In the genomic region with DNA sequence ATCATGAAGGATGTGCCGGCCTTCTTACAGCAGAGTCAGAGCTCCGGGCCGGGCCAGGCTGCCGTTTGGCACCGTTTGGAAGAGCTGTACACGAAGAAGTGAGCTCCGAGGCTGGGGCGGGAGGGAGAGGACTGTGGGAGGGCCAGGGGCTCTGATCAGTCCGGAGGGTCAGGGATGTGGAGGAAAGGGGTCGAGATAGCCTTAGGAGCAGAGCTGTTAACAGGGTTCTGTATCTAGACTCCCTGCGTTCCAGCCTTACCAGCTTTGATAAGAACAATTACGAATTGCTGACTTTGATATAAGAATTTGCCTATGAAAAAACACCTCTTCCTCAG, we compare ENCODE assay signal across 9 mouse cellular contexts. TPM values are rescaled to one million over a fixed set of nuclear protein-coding genes. Genes with fewer than 3 reads are reported as not detected.
A peak's percentile ranks its signal among the peaks of the same experiment; 100 is the strongest.
DNase-seq lines count a peak whose midpoint lies in the region; ATAC-seq and TF ChIP-seq lines count a peak whose summit lies in the region.
"Had no signal": no experiment of that assay in that cellular context is flagged by ENCODE, and none has a peak within 500 bp of the region (broad histone marks: within the 10 kb centered on the region; RNA-seq: fewer than 3 reads in every experiment).

No protein-coding gene starts in this region.

- peak; percentile 29; the same call in 1 of the 2 replicates for ATAC-seq in heart, embryonic 11.5 days (replicated peaks; ENCODE audit: insufficient number of reproducible peaks, low FRiP score, low TSS enrichment)
- peak; percentile 73 for ATAC-seq in forebrain, embryonic 12.5 days (ENCODE audit: low FRiP score)
- peak; percentile 18 for ATAC-seq in liver, embryonic 14.5 days (ENCODE audit: insufficient read depth)

- H3K4me1 ChIP-seq in heart, embryonic 11.5 days (ENCODE audit: control insufficient read depth, insufficient read depth, low read length): peaks cover 7% of the 10 kb centered on the region; the same call in 1 of the 2 replicates
- peaks cover 46% of the 10 kb centered on the region for H3K4me1 ChIP-seq in E14TG2a.4 (replicated peaks; ENCODE audit: low read depth, low read length)
- peaks cover 17% of the 10 kb centered on the region for H3K4me1 ChIP-seq in forebrain, embryonic 12.5 days
- peaks cover 27 to 29% of the 10 kb centered on the region in 2 experiments for H3K4me1 ChIP-seq in liver, embryonic 14.5 days (replicated peaks; ENCODE audit: control insufficient read depth in 2 of 2, insufficient read depth in 2 of 2, low read length in 1 of 2)

- WGBS in heart, embryonic 11.5 days (ENCODE audit: insufficient replicate concordance): under 1% methylated on average over 12 of the region's 12 CpGs
- under 1% methylated on average over 12 of the region's 12 CpGs for WGBS in forebrain, embryonic 12.5 days
- under 1% methylated on average over 12 of the region's 12 CpGs for WGBS in liver, embryonic 14.5 days (ENCODE audit: insufficient replicate concordance)

- no peaks in the 10 kb centered on the region for H3K9me3 ChIP-seq in heart, embryonic 11.5 days (replicated peaks; ENCODE audit: control insufficient read depth, low read length)
- no peaks in the 10 kb centered on the region for H3K9me3 ChIP-seq in E14TG2a.4 (ENCODE audit: low read length)
- H3K9me3 ChIP-seq in forebrain, embryonic 12.5 days: no peaks in the 10 kb centered on the region
- H3K9me3 ChIP-seq in liver, embryonic 14.5 days (ENCODE audit: control insufficient read depth, low read length): no peaks in the 10 kb centered on the region

- H3K27me3 ChIP-seq in heart, embryonic 11.5 days (ENCODE audit: control insufficient read depth, insufficient read depth, low read length): no peaks in the 10 kb centered on the region
- H3K27me3 ChIP-seq in E14TG2a.4 (ENCODE audit: insufficient read depth, low read length): no peaks in the 10 kb centered on the region
- no peaks in the 10 kb centered on the region for H3K27me3 ChIP-seq in forebrain, embryonic 12.5 days
- H3K27me3 ChIP-seq in liver, embryonic 14.5 days (ENCODE audit: control insufficient read depth, insufficient read depth, low read length): no peaks in the 10 kb centered on the region

- peak overlapping the region; percentile 72 for H3K9ac ChIP-seq in heart, embryonic 11.5 days (ENCODE audit: low read depth, low read length)
- H3K9ac ChIP-seq in forebrain, embryonic 12.5 days: peak overlapping the region; percentile 83
- peak overlapping the region; percentile 92 for H3K9ac ChIP-seq in liver, embryonic 14.5 days (replicated peaks)

- no peak for TF ChIP-seq EP300 in liver, embryonic 14.5 days (IDR thresholded peaks at IDR 0.05; ENCODE audit: low read depth)

- H3K36me3 ChIP-seq in heart, embryonic 11.5 days (ENCODE audit: control insufficient read depth, insufficient read depth, low read length): 0 out of 2 replicates have a peak, but pooled peaks cover 3% of the 10 kb centered on the region
- H3K36me3 ChIP-seq in E14TG2a.4 (ENCODE audit: insufficient read depth, low read length): peaks cover 58% of the 10 kb centered on the region
- peaks cover 21% of the 10 kb centered on the region for H3K36me3 ChIP-seq in forebrain, embryonic 12.5 days (replicated peaks)
- peaks cover 21% of the 10 kb centered on the region for H3K36me3 ChIP-seq in liver, embryonic 14.5 days (replicated peaks; ENCODE audit: control insufficient read depth, insufficient read depth, low read depth)

- H3K4me3 ChIP-seq in heart, embryonic 11.5 days (ENCODE audit: low read depth, low read length): peak overlapping the region; percentile 72
- H3K4me3 ChIP-seq in E14TG2a.4 (replicated peaks; ENCODE audit: low read length): peak overlapping the region; percentile 98
- H3K4me3 ChIP-seq in forebrain, embryonic 12.5 days (replicated peaks): peak overlapping the region; percentile 95
- peak overlapping the region; percentile 85 to 93 for H3K4me3 ChIP-seq in liver, embryonic 14.5 days (ENCODE audit: insufficient read depth in 1 of 2, low read depth in 2 of 2, low read length in 2 of 2)

- H3K4me2 ChIP-seq in heart, embryonic 11.5 days: peak overlapping the region; percentile 78
- H3K4me2 ChIP-seq in forebrain, embryonic 12.5 days: peak overlapping the region; percentile 66
- H3K4me2 ChIP-seq in liver, embryonic 14.5 days (ENCODE audit: low read depth): peak overlapping the region; percentile 92

- DNase-seq in heart, postnatal 25 days (ENCODE audit: low spot score): no peak
- no peak for DNase-seq in liver, embryonic 14.5 days (ENCODE audit: low read depth in 3 of 3, low spot score in 3 of 3)
- DNase-seq in spleen, postnatal 36 days (ENCODE audit: low spot score in 2 of 2): no peak
- no peak for DNase-seq in layer of hippocampus, adult 18-20 months (ENCODE audit: low spot score in 2 of 2)
- no peak for DNase-seq in ovary, postnatal 36 days (ENCODE audit: low spot score)

- intact Hi-C loops in heart, postnatal 25 days (cut with DNase I): loop anchor here (1.0 kb wide), 1 partner anchor 25 kb away; the partner anchor contains the start of gene Bet1l

- TF ChIP-seq CTCF in E14TG2a.4 (conservative IDR thresholded peaks at IDR 0.05; ENCODE audit: low read length): no peak
- TF ChIP-seq CTCF in liver, embryonic 14.5 days (IDR thresholded peaks at IDR 0.05; ENCODE audit: low read depth): no peak

- H3K27ac ChIP-seq in heart, embryonic 11.5 days (ENCODE audit: low read depth, low read length): peak overlapping the region; percentile 87; the same call in 1 of the 2 replicates
- H3K27ac ChIP-seq in forebrain, embryonic 12.5 days: peak overlapping the region; percentile 69
- peak overlapping the region; percentile 64 for H3K27ac ChIP-seq in liver, embryonic 14.5 days

RNA-seq across cellular contexts. Expression of gene Sirt3, which starts 0.3 kb away (rescaled TPM):
- 31.9 and 34.8 TPM in 2 replicates for polyA plus RNA-seq in heart, embryonic 11.5 days (2014; fragmentation: Nextera tagmentation; extraction: Ambion mirVana)
- 10 to 100 TPM; 54.3 to 64.0 TPM for total RNA-seq in heart, postnatal 25 days (2021)
- polyA plus RNA-seq in forebrain, embryonic 12.5 days (2016; fragmentation: Nextera tagmentation; extraction: Ambion mirVana): 24.7 and 26.1 TPM in 2 replicates
- polyA plus RNA-seq in liver, embryonic 14.5 days (2012; rRNA removed): 13.7 and 14.0 TPM in 2 replicates
- polyA plus RNA-seq in liver, embryonic 14.5 days (2014; fragmentation: Nextera tagmentation; extraction: Ambion mirVana): 14.4 and 14.7 TPM in 2 replicates
- total RNA-seq in layer of hippocampus, adult 18-20 months (2021): 10 to 100 TPM; 75.3 to 75.8 TPM

RNA-seq across cellular contexts. Expression of gene Psmd13, which starts 0.7 kb away (rescaled TPM):
- polyA plus RNA-seq in heart, embryonic 11.5 days (2014; fragmentation: Nextera tagmentation; extraction: Ambion mirVana): 102 and 139 TPM in 2 replicates
- 10 to 100 TPM; 86.0 to 93.0 TPM for total RNA-seq in heart, postnatal 25 days (2021)
- polyA plus RNA-seq in forebrain, embryonic 12.5 days (2016; fragmentation: Nextera tagmentation; extraction: Ambion mirVana): 307 and 318 TPM in 2 replicates
- 39.8 and 50.8 TPM in 2 replicates for polyA plus RNA-seq in liver, embryonic 14.5 days (2012; rRNA removed)
- polyA plus RNA-seq in liver, embryonic 14.5 days (2014; fragmentation: Nextera tagmentation; extraction: Ambion mirVana): 90.5 and 92.6 TPM in 2 replicates
- total RNA-seq in layer of hippocampus, adult 18-20 months (2021): 100 to 1,000 TPM; 104 to 112 TPM

RNA-seq across cellular contexts. Expression of gene Cox8b, which starts 17.8 kb away (rescaled TPM):
- 69.2 and 75.4 TPM in 2 replicates for polyA plus RNA-seq in heart, embryonic 11.5 days (2014; fragmentation: Nextera tagmentation; extraction: Ambion mirVana)
- 1,000 to 10,000 TPM; 2,576 to 2,619 TPM for total RNA-seq in heart, postnatal 25 days (2021)
- polyA plus RNA-seq in forebrain, embryonic 12.5 days (2016; fragmentation: Nextera tagmentation; extraction: Ambion mirVana): not detected in 2 replicates
- not detected in 2 replicates for polyA plus RNA-seq in liver, embryonic 14.5 days (2012; rRNA removed)
- not detected in 2 replicates for polyA plus RNA-seq in liver, embryonic 14.5 days (2014; fragmentation: Nextera tagmentation; extraction: Ambion mirVana)
- total RNA-seq in layer of hippocampus, adult 18-20 months (2021): 1 to 10 TPM; 1.2 to 3.7 TPM
- polyA plus RNA-seq: CD4-positive, CD25-positive, alpha-beta regulatory T cell, adult 4 months had no signal

RNA-seq across cellular contexts. Expression of gene Bet1l, which starts 25.1 kb away (rescaled TPM):
- polyA plus RNA-seq in heart, embryonic 11.5 days (2014; fragmentation: Nextera tagmentation; extraction: Ambion mirVana): 29.4 and 30.8 TPM in 2 replicates
- total RNA-seq in heart, postnatal 25 days (2021): 10 to 100 TPM; 10.0 to 11.7 TPM
- 27.6 and 27.8 TPM in 2 replicates for polyA plus RNA-seq in forebrain, embryonic 12.5 days (2016; fragmentation: Nextera tagmentation; extraction: Ambion mirVana)
- 8.3 and 11.6 TPM in 2 replicates for polyA plus RNA-seq in liver, embryonic 14.5 days (2012; rRNA removed)
- 20.6 and 21.1 TPM in 2 replicates for polyA plus RNA-seq in liver, embryonic 14.5 days (2014; fragmentation: Nextera tagmentation; extraction: Ambion mirVana)
- 10 to 100 TPM; 24.7 to 26.2 TPM for total RNA-seq in layer of hippocampus, adult 18-20 months (2021)

RNA-seq across cellular contexts. Expression of gene Ric8a, which starts 25.7 kb away (rescaled TPM):
- polyA plus RNA-seq in heart, embryonic 11.5 days (2014; fragmentation: Nextera tagmentation; extraction: Ambion mirVana): 38.9 and 47.8 TPM in 2 replicates
- 10 to 100 TPM; 20.1 to 21.8 TPM for total RNA-seq in heart, postnatal 25 days (2021)
- 60.3 and 65.6 TPM in 2 replicates for polyA plus RNA-seq in forebrain, embryonic 12.5 days (2016; fragmentation: Nextera tagmentation; extraction: Ambion mirVana)
- polyA plus RNA-seq in liver, embryonic 14.5 days (2012; rRNA removed): 14.4 and 17.9 TPM in 2 replicates
- 19.1 and 19.7 TPM in 2 replicates for polyA plus RNA-seq in liver, embryonic 14.5 days (2014; fragmentation: Nextera tagmentation; extraction: Ambion mirVana)
- 10 to 100 TPM; 68.9 to 73.1 TPM for total RNA-seq in layer of hippocampus, adult 18-20 months (2021)

Comparison
In these comparisons a context has a peak if more than half of its experiments do, and no peak if none do; other contexts are left out.
1. ATAC-seq: peak in every context shown above with its lines; median percentile 73 in forebrain, embryonic 12.5 days; 29 in heart, embryonic 11.5 days; 18 in liver, embryonic 14.5 days.
2. RNA of gene Cox8b, which starts 17.8 kb away (polyA plus RNA-seq): 69.2 to 75.4 TPM in heart, embryonic 11.5 days; not detected in liver, embryonic 14.5 days and not detected in forebrain, embryonic 12.5 days; every median in the first group is over 10 times any median in the second.
3. Peak in every context shown above with its lines, with median percentiles within 50 percentile points of each other: H3K27ac ChIP-seq, H3K4me2 ChIP-seq, H3K4me3 ChIP-seq and H3K9ac ChIP-seq.